Mouse (Mus musculus): ENCODE data around the gene Plekhm2.

DNA sequence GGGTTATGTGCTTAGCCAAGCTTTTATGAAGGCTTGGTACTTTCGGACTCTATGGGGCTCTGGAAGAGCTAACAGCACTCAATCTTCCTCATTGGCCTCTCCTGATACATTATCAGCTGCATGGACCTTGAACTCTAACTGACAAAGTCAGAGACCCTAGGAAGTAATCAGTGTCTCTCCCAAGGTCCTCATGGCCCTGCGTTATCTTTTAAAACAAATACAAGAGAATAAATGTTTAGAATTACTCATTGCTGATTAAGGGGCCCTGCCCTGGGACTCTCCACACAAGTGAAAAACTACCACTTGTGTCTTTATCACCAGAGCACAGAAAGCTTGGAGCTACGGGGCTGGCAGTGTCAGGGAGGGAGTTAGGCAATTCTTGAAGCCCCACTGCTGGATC, 85.9 kb downstream of the Plekhm2 start:
- TF ChIP-seq EP300 (optimal IDR thresholded peaks at IDR 0.05), result no peak
- no peak for TF ChIP-seq CTCF (IDR thresholded peaks at IDR 0.05; ENCODE audit: low read depth)

Data from stomach, postnatal 0 days (tissue).